Mouse (Mus musculus) limb, embryonic 15.5 days (tissue): ENCODE measurements around the gene Haspin. TPM values are rescaled to one million over a fixed set of nuclear protein-coding genes. Genes with fewer than 3 reads are reported as not detected.

ENCODE experiments used
- ATAC-seq: fragments of 200-750 bp; cut with Nextera tagmentation; 2 replicates; pipeline ENCODE4 v1.8.0; 2017; ENCODE audit warnings: low read depth, moderate TSS enrichment; ENCODE audit not compliant: insufficient number of reproducible peaks, low FRiP score, low TSS enrichment
- H3K27ac ChIP-seq: fragments of 300-500 bp; sonication (generic); 2 replicates; pipeline ENCODE4 v1.5.1; 2015; ENCODE audit warnings: moderate library complexity, mild to moderate bottlenecking, inconsistent platforms
- H3K27me3 ChIP-seq: fragments of 300-500 bp; sonication (generic); 2 replicates; pipeline ENCODE4 v1.6.1; 2015; ENCODE audit warnings: inconsistent platforms
- H3K36me3 ChIP-seq: fragments of 300-500 bp; sonication (generic); 2 replicates; pipeline ENCODE4 v1.6.1; 2015; ENCODE audit warnings: inconsistent platforms
- H3K4me1 ChIP-seq: fragments of 300-500 bp; sonication (generic); 2 replicates; pipeline ENCODE4 v1.6.1; 2015; ENCODE audit warnings: inconsistent platforms
- H3K4me2 ChIP-seq: fragments of 300-500 bp; sonication (generic); 2 replicates; pipeline ENCODE4 v1.6.1; 2015; ENCODE audit warnings: mild to moderate bottlenecking, inconsistent platforms
- H3K4me3 ChIP-seq: fragments of 300-500 bp; sonication (generic); 2 replicates; pipeline ENCODE4 v1.5.1; 2015; ENCODE audit warnings: mild to moderate bottlenecking, inconsistent platforms
- H3K9ac ChIP-seq: fragments of 300-500 bp; sonication (generic); 2 replicates; pipeline ENCODE4 v1.6.1; 2015; ENCODE audit warnings: inconsistent platforms
- H3K9me3 ChIP-seq: fragments of 300-500 bp; sonication (generic); 2 replicates; pipeline ENCODE4 v1.6.1; 2016; ENCODE audit warnings: inconsistent platforms
- whole genome bisulfite sequencing: fragments of 180-500 bp; shearing (Covaris S2); methylation state at CpG from one replicate; pipeline ENCODE4 v1.1.7; 2015; 5-methylcytosine and 5-hydroxymethylcytosine counted together
- polyA plus RNA-seq: library from polyadenylated mRNA; unstranded; fragments of >200 nt; fragmentation: Nextera tagmentation; extraction: Ambion mirVana; gene quantifications from 2 replicates; pipeline ENCODE4 v1.2.1, GENCODE M21; 2015

The Haspin gene
- polyA plus RNA-seq, 1 experiment from 2014 or later: 11.0 TPM

DNA sequence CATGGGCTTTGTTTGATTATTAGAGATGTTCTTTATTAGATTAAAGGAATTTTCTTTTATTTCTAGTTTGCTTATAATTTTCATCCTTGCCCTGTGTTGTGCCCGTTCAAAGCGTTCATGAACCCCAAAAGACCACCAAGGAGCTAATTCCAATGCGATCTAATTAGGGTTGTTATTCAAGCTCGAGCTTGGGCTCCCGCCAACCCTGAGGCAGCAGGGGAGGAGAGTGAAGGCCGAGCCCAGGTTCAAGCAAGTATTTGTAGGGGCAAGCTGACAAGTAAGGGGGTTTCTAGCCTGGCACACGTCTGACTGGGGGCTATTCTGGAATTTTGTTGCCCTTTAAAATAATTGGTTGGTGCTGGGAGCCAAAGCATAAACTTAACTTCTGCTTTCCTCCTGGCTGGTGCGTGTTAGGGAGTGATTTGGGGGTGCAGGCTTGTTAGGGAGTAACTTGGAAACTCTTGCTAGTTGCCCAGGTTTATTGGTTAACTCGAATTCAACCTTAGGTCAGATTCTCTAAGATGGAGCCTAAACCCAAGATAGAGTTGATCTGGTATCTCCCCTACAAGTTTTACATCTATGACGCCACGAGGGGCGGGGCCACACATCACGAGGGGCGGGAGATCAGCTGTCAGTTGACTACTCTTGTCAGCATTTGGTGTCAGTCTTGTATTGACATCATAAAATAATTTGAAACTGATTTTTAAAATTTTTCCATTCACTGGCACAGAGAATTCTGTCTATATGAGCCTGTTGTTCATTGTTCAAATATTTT is 37.9 kb downstream of the Haspin start:
- ATAC-seq: no peak
- no peak overlapping the region for H3K4me3 ChIP-seq
- H3K4me1 ChIP-seq: 0 out of 2 replicates have a peak, but pooled peaks cover 2% of the 10 kb centered on the region
- no peak overlapping the region for H3K9ac ChIP-seq
- H3K9me3 ChIP-seq: no peaks in the 10 kb centered on the region
- H3K36me3 ChIP-seq: no peaks in the 10 kb centered on the region
- H3K27me3 ChIP-seq: no peaks in the 10 kb centered on the region
- H3K4me2 ChIP-seq: no peak overlapping the region
- WGBS: 49% methylated on average over 14 of the region's 14 CpGs
- no peak overlapping the region for H3K27ac ChIP-seq

DNA sequence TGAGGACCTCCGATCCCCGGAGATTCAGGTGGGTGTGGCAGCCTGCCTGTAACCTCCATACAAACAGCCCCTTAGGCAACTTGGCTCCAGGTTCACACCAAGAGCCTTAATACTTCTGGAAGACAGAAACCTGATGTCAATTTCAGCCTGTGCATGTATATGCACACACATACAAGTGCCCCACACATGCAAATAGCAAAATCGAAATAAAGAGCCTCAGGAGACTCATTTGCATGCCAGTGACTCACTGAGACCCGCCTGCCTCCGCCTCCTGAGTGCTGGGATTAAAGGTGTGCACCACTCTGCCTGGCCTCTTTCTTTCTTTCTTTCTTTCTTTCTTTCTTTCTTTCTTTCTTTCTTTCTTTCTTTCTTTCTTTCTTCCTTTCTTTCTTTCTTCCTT is 39.2 kb downstream of the Haspin start:
- Histone ChIP-seq H3K9ac (no peak overlapping the region), H3K36me3 (no peaks in the 10 kb centered on the region), H3K4me1 (0 out of 2 replicates have a peak, but pooled peaks cover 2% of the 10 kb centered on the region), H3K27me3 (no peaks in the 10 kb centered on the region), H3K4me2 (no peak overlapping the region), H3K27ac (no peak overlapping the region), H3K4me3 (no peak overlapping the region), H3K9me3 (no peaks in the 10 kb centered on the region)
- no peak for ATAC-seq
- 35% methylated on average over 5 of the region's 5 CpGs for WGBS

DNA sequence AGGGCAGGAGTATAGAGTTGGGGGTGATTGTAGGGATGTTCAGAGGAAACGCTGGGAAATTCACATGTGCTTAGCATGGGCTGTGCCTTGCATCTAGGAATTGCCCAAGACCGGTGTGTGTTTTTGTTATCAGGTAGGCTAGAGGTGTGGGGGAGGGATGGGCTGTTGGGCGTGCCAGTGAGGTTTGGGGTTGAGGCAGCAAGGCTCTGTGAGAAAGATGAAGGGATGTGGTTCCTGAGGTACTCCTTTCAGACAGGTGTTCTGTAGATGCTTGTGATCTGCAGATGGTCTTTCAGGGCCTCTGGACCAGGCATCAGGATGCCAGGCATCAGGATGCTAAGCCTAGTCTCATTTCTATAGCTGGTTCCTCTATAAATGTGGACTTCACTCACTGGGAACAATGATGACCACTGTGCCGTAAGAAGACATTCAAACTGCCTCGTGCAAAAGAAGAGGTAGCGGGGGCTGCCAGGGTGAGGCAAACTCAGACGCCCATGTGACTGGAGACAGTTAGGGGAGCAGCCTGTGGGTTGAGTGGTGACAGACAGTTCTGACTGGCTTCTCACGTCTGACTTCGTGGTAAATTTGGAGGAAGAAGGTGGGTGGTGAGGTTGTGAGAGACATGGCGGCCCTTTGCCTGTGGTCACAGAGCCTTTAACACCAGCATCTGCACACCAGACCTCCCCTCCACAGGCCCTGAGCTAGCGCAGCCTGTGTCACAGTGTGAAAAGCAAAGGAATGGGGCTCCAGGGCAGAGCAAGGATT is 43.7 kb downstream of the Haspin start:
- no peak for ATAC-seq
- Histone ChIP-seq H3K4me1 (no peaks in the 10 kb centered on the region), H3K36me3 (no peaks in the 10 kb centered on the region), H3K27me3 (no peaks in the 10 kb centered on the region), H3K9me3 (no peaks in the 10 kb centered on the region), H3K27ac (no peak overlapping the region), H3K9ac (no peak overlapping the region), H3K4me3 (no peak overlapping the region), H3K4me2 (no peak overlapping the region)
- WGBS: 68% methylated on average over 11 of the region's 11 CpGs

DNA sequence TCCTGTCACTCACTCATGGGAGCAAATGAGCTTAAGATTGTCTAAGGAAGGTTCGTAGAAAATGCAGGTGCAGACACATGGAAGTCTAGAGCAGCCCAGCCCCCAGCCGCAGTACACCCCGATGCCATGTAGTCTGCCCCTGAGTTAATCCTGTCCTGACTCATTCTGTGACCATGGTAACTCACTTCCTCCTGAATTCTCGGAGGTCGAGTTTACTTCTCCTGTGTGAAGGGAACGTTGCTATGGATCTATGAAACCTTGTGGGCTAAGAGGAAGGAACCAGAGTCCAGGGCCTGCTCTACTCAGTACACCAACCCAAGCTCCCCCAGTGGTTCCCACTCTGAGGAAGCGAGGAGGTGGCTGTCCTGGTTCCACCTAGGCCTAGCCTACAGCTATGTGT is 45.2 kb downstream of the Haspin start:
- no peak for ATAC-seq
- 72% methylated on average over 7 of the region's 7 CpGs for WGBS
- H3K9ac ChIP-seq: no peak overlapping the region

DNA sequence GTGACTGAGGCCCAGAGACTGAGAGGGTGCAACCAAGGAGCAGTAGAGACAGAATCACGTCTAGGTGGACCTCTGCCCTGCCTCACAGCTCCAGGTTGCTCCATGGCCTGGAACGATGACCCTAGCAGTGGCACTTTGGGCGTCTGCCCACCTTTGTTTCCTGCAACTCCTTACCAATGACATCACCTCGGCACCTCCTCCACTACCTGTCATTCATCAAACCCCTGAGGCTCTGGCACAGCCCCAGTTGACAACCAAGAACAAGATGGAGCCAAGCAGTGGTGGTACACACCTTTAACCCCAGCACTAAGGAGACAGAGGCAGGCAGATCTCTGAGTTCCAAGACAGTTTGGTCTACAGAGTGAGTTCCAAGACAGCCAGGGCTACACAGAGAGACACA is 46.0 kb downstream of the Haspin start:
- Histone ChIP-seq H3K4me3 (no peak overlapping the region), H3K9ac (no peak overlapping the region), H3K9me3 (no peaks in the 10 kb centered on the region), H3K4me2 (no peak overlapping the region), H3K36me3 (no peaks in the 10 kb centered on the region), H3K27me3 (no peaks in the 10 kb centered on the region), H3K4me1 (no peaks in the 10 kb centered on the region), H3K27ac (no peak overlapping the region)
- ATAC-seq: no peak
- 73% methylated on average over 4 of the region's 4 CpGs for WGBS

More for the DNA sequence above, 45.2 kb downstream of the Haspin start:
- no peaks in the 10 kb centered on the region for H3K36me3 ChIP-seq
- no peaks in the 10 kb centered on the region for H3K9me3 ChIP-seq
- H3K4me2 ChIP-seq: no peak overlapping the region
- H3K4me1 ChIP-seq: no peaks in the 10 kb centered on the region
- no peaks in the 10 kb centered on the region for H3K27me3 ChIP-seq
- no peak overlapping the region for H3K27ac ChIP-seq
- H3K4me3 ChIP-seq: no peak overlapping the region

DNA sequence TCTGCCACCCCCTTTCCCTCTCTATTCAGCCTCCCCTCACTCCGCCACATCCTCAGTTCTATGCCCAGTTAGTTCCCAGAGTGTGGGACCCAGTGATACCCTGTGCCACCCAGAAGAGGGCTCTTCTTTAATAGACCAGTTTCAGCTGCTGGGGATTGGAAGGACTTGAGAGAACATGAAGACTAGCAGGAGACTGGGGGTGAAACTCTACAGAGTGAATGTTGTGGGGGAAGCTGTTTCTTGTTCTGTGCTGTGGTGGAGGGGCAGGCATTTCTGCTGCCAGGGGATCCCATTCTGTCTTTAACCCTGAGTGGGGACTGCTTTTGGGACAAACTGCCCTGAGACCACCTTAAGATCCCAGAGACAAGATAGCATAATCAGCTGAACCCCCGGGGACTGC is 47.3 kb downstream of the Haspin start:
- Histone ChIP-seq H3K9me3 (no peaks in the 10 kb centered on the region), H3K27ac (no peak overlapping the region), H3K4me3 (no peak overlapping the region), H3K27me3 (no peaks in the 10 kb centered on the region), H3K4me2 (no peak overlapping the region), H3K36me3 (no peaks in the 10 kb centered on the region), H3K9ac (no peak overlapping the region), H3K4me1 (peaks cover 8% of the 10 kb centered on the region)
- no peak for ATAC-seq
- WGBS: 87% methylated on average over 2 of the region's 2 CpGs

DNA sequence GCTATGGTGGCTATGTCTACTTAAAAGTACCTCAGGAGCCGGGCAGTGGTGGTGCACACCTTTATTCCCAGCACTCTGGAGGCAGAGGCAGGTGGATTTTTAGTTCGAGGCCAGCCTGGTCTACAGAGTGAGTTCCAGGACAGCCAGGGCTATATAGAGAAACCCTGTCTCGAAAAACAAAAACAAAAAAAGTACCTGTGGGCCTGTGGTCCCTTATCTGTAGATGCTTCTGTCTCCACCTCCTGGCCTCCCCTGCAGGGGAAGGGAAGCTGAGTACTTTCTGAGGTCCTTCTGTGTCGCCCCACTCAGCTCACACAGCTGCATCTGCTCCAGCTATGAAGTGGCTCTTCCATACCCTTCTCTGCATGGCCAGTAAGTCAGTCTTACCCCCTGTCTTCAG is 47.8 kb downstream of the Haspin start, which contains the start of gene Itgae:
TSS of gene Itgae (plus strand) at position 301 of the 400 bp plus-strand sequence.
- Histone ChIP-seq H3K4me1 (peaks cover 10% of the 10 kb centered on the region), H3K9ac (no peak within 1 kb of the TSS), H3K4me3 (no peak within 1 kb of the TSS), H3K27me3 (no peaks in the 10 kb centered on the region), H3K4me2 (no peak within 1 kb of the TSS), H3K36me3 (no peaks in the 10 kb centered on the region), H3K27ac (no peak within 1 kb of the TSS), H3K9me3 (no peaks in the 10 kb centered on the region)
- 80% methylated on average over 4 of the region's 4 CpGs for WGBS
- no peak for ATAC-seq

DNA sequence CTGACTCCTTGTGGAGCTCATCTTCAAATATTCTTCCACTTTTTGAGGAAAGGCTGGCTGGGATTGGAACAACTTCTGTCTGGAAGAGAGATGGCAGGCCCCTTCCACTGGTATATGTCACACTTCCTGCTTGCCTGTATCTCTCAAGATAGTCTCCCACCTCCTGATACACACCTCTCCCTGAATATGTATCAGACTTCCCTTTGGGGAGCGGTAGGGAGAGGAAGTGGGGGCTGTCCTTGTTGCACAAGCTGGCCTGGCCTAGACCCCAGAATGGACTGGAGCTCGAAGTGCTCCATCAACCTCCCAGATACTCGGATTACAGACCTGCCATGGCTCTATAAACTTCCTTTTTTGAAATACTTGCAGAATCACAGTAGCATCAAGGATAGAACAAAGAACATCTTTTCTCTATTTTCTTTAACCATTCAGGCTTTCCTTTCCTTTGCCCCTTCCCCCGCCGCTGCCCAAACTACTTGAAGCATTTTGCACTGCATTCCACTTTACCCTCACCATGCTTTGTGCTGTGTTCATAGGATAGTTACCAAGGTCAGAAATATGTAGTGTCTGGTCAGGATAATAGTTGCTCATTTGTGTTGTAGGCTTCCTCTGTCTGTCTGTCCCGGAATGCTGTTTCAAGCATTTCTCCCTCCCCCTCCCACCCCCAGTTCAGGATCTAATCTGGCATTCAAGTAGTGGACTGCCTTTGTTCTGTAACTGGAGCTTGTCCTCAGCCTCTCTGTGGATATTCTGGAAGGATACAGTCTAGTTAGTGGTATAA is 50.2 kb downstream of the Haspin start:
- H3K27me3 ChIP-seq: no peaks in the 10 kb centered on the region
- peaks cover 26% of the 10 kb centered on the region for H3K4me1 ChIP-seq
- H3K36me3 ChIP-seq: no peaks in the 10 kb centered on the region
- no peak overlapping the region for H3K4me3 ChIP-seq
- H3K9ac ChIP-seq: no peak overlapping the region
- H3K4me2 ChIP-seq: no peak overlapping the region
- ATAC-seq: no peak
- WGBS: 65% methylated on average over 6 of the region's 6 CpGs
- no peak overlapping the region for H3K27ac ChIP-seq
- H3K9me3 ChIP-seq: no peaks in the 10 kb centered on the region

Other genes with a start within 250 kb of the Haspin start
- gene Atp2a3, start 177.1 kb downstream of the Haspin start, polyA plus RNA-seq: 2.5 and 2.6 TPM in 2 replicates
- 3.5 and 4.2 TPM in 2 replicates for gene P2rx1, start 139.2 kb downstream of the Haspin start, polyA plus RNA-seq
- 12.0 and 13.2 TPM in 2 replicates for gene Camkk1, start 119.3 kb downstream of the Haspin start, polyA plus RNA-seq
- gene Ncbp3, start 90.5 kb downstream of the Haspin start, polyA plus RNA-seq: 10.5 and 11.3 TPM in 2 replicates
- gene Itgae, start 47.7 kb downstream of the Haspin start, polyA plus RNA-seq: 0.20 and 0.24 TPM in 2 replicates
- gene P2rx5, start 22.1 kb upstream of the Haspin start, polyA plus RNA-seq: 1.2 and 2.0 TPM in 2 replicates
- gene Emc6, start 38.7 kb upstream of the Haspin start, polyA plus RNA-seq: 91.9 and 95.4 TPM in 2 replicates
- gene Tax1bp3, start 38.8 kb upstream of the Haspin start, polyA plus RNA-seq: 217 and 224 TPM in 2 replicates
- 22.0 and 24.6 TPM in 2 replicates for gene Ctns, start 60.7 kb upstream of the Haspin start, polyA plus RNA-seq
- 2.8 and 3.0 TPM in 2 replicates for gene Shpk, start 61.2 kb upstream of the Haspin start, polyA plus RNA-seq
- gene Trpv1, start 96.0 kb upstream of the Haspin start, polyA plus RNA-seq: 0.09 and 0.13 TPM in 2 replicates
- gene Trpv3, start 129.1 kb upstream of the Haspin start, polyA plus RNA-seq: 0.88 and 0.92 TPM in 2 replicates
- gene Aspa, start 191.3 kb upstream of the Haspin start, polyA plus RNA-seq: 0.74 and 2.0 TPM in 2 replicates
- not detected in 2 replicates for gene Gm49340, start 191.4 kb upstream of the Haspin start, polyA plus RNA-seq
- not detected in 2 replicates for gene Spata22, start 191.4 kb upstream of the Haspin start, polyA plus RNA-seq
- gene Olfr20, start 212.5 kb upstream of the Haspin start, polyA plus RNA-seq: not detected in 2 replicates
- gene Olfr376, start 233.0 kb upstream of the Haspin start, polyA plus RNA-seq: not detected in 2 replicates